Mouse (Mus musculus) C2C12 (cell line): Measurements from ENCODE around the gene Cfap65. TPM values are rescaled to one million over a fixed set of nuclear protein-coding genes. Genes with fewer than 3 reads are reported as not detected.

Experiments
- H3K27me3 ChIP-seq: one replicate; pipeline ENCODE4 v1.6.1; 2011; ENCODE audit not compliant: control insufficient read depth, insufficient read depth, insufficient read length
- H3K36me3 ChIP-seq: one replicate; pipeline ENCODE4 v1.6.1; 2011; ENCODE audit not compliant: control insufficient read depth, insufficient read depth
- H3K4me3 ChIP-seq: one replicate; pipeline ENCODE4 v1.5.1; 2011; ENCODE audit warnings: mild to moderate bottlenecking, control low read depth; ENCODE audit not compliant: poor library complexity, insufficient read depth, severe bottlenecking
- H3K79me2 ChIP-seq: one replicate; pipeline ENCODE4 v1.6.1; 2011; ENCODE audit not compliant: control insufficient read depth, insufficient read depth
- H3K79me3 ChIP-seq: one replicate; pipeline ENCODE4 v1.6.1; 2011; ENCODE audit warnings: low read depth, control low read depth
- H3ac ChIP-seq: one replicate; pipeline ENCODE3; 2011; ENCODE audit warnings: low read depth; ENCODE audit not compliant: control insufficient read depth, insufficient read length
- CEBPB ChIP-seq: IDR thresholded peaks from one replicate; pipeline ENCODE4 v1.6.1; 2011; ENCODE audit warnings: low read depth, mild to moderate bottlenecking, control low read depth, moderate library complexity
- CTCF ChIP-seq: IDR thresholded peaks from one replicate; pipeline ENCODE4 v1.5.1; 2011; ENCODE audit not compliant: control insufficient read depth, insufficient read depth, insufficient read length
- FOSL1 ChIP-seq: IDR thresholded peaks from one replicate; pipeline ENCODE4 v1.8.0; 2011; ENCODE audit warnings: mild to moderate bottlenecking, low read length; ENCODE audit not compliant: poor library complexity, insufficient read depth, severe bottlenecking
- MAX ChIP-seq: IDR thresholded peaks from one replicate; pipeline ENCODE4 v1.6.1; 2011; ENCODE audit warnings: mild to moderate bottlenecking, control low read depth
- MYOD1 ChIP-seq: IDR thresholded peaks from one replicate; pipeline ENCODE4 v1.6.1; 2011; ENCODE audit warnings: low read depth; ENCODE audit not compliant: control insufficient read depth, insufficient read length
- MYOG ChIP-seq: IDR thresholded peaks from one replicate; pipeline ENCODE4 v1.6.1; 2011; ENCODE audit not compliant: control insufficient read depth, insufficient read length; ENCODE audit errors: extremely low read depth
- USF1 ChIP-seq: IDR thresholded peaks from one replicate; pipeline ENCODE4 v1.6.1; 2011; ENCODE audit warnings: low read depth, mild to moderate bottlenecking, control low read depth, moderate library complexity
- polyA plus RNA-seq: library from polyadenylated mRNA; unstranded; fragments of >200 nt; fragmentation: generic; extraction: Trizol; gene quantifications from one replicate; pipeline ENCODE4 v1.2.1, GENCODE M21; 2012; ENCODE audit warnings: missing spikeins

The Cfap65 gene
- polyA plus RNA-seq, 1 experiment = not detected

- H3K36me3 ChIP-seq = no peaks in the 10 kb centered on the region
- no peak overlapping the region for H3K4me3 ChIP-seq
- H3K79me2 ChIP-seq = no peaks in the 10 kb centered on the region
- no peaks in the 10 kb centered on the region for H3K79me3 ChIP-seq
- no peak for TF ChIP-seq CTCF
- TF ChIP-seq CEBPB = no peak
- no peak for TF ChIP-seq MAX
- no peak for TF ChIP-seq MYOD1
- TF ChIP-seq MYOG = no peak
- no peak for TF ChIP-seq USF1
- TF ChIP-seq FOSL1 = no peak
- no peak overlapping the region for H3ac ChIP-seq
- H3K27me3 ChIP-seq = peaks cover 87% of the 10 kb centered on the region
Measured at GRCm38 (mm10) chr1:74947986-74948670, 12.7 kb upstream of the Cfap65 start.

- Histone ChIP-seq H3K4me3 (no peak overlapping the region), H3K79me2 (no peaks in the 10 kb centered on the region), H3ac (no peak overlapping the region), H3K79me3 (no peaks in the 10 kb centered on the region), H3K36me3 (no peaks in the 10 kb centered on the region), H3K27me3 (peaks cover 36% of the 10 kb centered on the region)
- TF ChIP-seq USF1 (no peak), CTCF (no peak), MAX (no peak), MYOD1 (no peak), MYOG (no peak), CEBPB (no peak), FOSL1 (no peak)
Measured at GRCm38 (mm10) chr1:74941651-74942360, 6.4 kb upstream of the Cfap65 start.

- no peaks in the 10 kb centered on the region for H3K79me2 ChIP-seq
- H3ac ChIP-seq = no peak overlapping the region
- H3K4me3 ChIP-seq = no peak overlapping the region
- no peaks in the 10 kb centered on the region for H3K79me3 ChIP-seq
- no peaks in the 10 kb centered on the region for H3K36me3 ChIP-seq
- H3K27me3 ChIP-seq = peaks cover 26% of the 10 kb centered on the region
- TF ChIP-seq MAX (no peak), USF1 (peak; percentile 29)
Measured at GRCm38 (mm10) chr1:74939762-74940161, 4.4 kb upstream of the Cfap65 start.

- no peak for TF ChIP-seq FOSL1
- no peak for TF ChIP-seq USF1
- no peak for TF ChIP-seq MAX
- TF ChIP-seq MYOG = no peak
- no peak for TF ChIP-seq MYOD1
- no peak for TF ChIP-seq CEBPB
- no peak for TF ChIP-seq CTCF
Measured at GRCm38 (mm10) chr1:74936221-74936830, 927 bp upstream of the Cfap65 start.

GRCm38 (mm10) chr1:74927621-74928296 lies 7.6 kb downstream of the Cfap65 start:
- no peak overlapping the region for H3K4me3 ChIP-seq
- H3ac ChIP-seq = no peak overlapping the region
- no peaks in the 10 kb centered on the region for H3K36me3 ChIP-seq
- TF ChIP-seq CEBPB (no peak), CTCF (no peak), FOSL1 (no peak), MYOG (no peak), MAX (no peak), USF1 (no peak), MYOD1 (no peak)
- H3K79me3 ChIP-seq = no peaks in the 10 kb centered on the region
- peaks cover 50% of the 10 kb centered on the region for H3K27me3 ChIP-seq
- H3K79me2 ChIP-seq = no peaks in the 10 kb centered on the region

More at GRCm38 (mm10) chr1:74936221-74936830, 927 bp upstream of the Cfap65 start:
- Histone ChIP-seq H3K79me3 (no peaks in the 10 kb centered on the region), H3ac (no peak overlapping the region), H3K27me3 (peaks cover 21% of the 10 kb centered on the region), H3K4me3 (no peak overlapping the region), H3K36me3 (no peaks in the 10 kb centered on the region), H3K79me2 (no peaks in the 10 kb centered on the region)
